Mouse (Mus musculus) CH12.LX (cell line): ENCODE data around the gene Yjefn3. TPM values are rescaled to one million over a fixed set of nuclear protein-coding genes. Genes with fewer than 3 reads are reported as not detected.

Source experiments
- DNase-seq: peaks from one replicate; pipeline ENCODE4 v3.0.0-alpha.2; 2013; ENCODE audit errors: extremely low read depth
- H3K27ac ChIP-seq: 2 replicates; pipeline ENCODE4 v1.5.1; 2012; ENCODE audit warnings: low read depth, mild to moderate bottlenecking, control low read depth, moderate library complexity; ENCODE audit not compliant: insufficient read depth
- H3K27me3 ChIP-seq: replicated peaks from 2 replicates; pipeline ENCODE3; 2012; ENCODE audit warnings: inconsistent platforms
- H3K36me3 ChIP-seq, 2 experiments: replicated peaks in 1 of 2; 2 replicates each; pipeline versions ENCODE3 to v1.6.1; 2012; ENCODE audit warnings: inconsistent platforms in 1 of 2, low read length in 1 of 2, mild to moderate bottlenecking in 1 of 2, mixed read lengths in 1 of 2, moderate library complexity in 1 of 2; ENCODE audit not compliant: control insufficient read depth in 1 of 2, insufficient read depth in 1 of 2
- H3K4me1 ChIP-seq, 2 experiments: 2 replicates each; pipeline ENCODE4 v1.6.1; 2012; ENCODE audit warnings: inconsistent platforms in 1 of 2, moderate library complexity in 1 of 2; ENCODE audit not compliant: insufficient read depth in 2 of 2, control insufficient read depth in 1 of 2
- H3K4me2 ChIP-seq: 2 replicates; pipeline ENCODE4 v1.6.1; 2012; ENCODE audit warnings: low read depth, mild to moderate bottlenecking, control low read depth; ENCODE audit not compliant: poor library complexity, insufficient read depth, severe bottlenecking
- H3K4me3 ChIP-seq, 3 experiments: fragments of 150-350 bp in 1 of 3; sonication (generic) in 1 of 3; replicated peaks in 1 of 3; 2 replicates each; pipeline versions ENCODE3 to v1.5.1; 2011 to 2012; ENCODE audit warnings: low read depth in 2 of 3, low read length in 2 of 3, mild to moderate bottlenecking in 2 of 3, moderate library complexity in 2 of 3, control low read depth in 1 of 3, improper control_type of control experiment in 1 of 3, inconsistent platforms in 1 of 3, mixed read lengths in 1 of 3; ENCODE audit not compliant: poor library complexity in 1 of 3
- H3K79me2 ChIP-seq: replicated peaks from 2 replicates; pipeline ENCODE4 v1.6.1; 2012; ENCODE audit warnings: mild to moderate bottlenecking, moderate library complexity; ENCODE audit not compliant: control insufficient read depth, poor library complexity, insufficient read depth, severe bottlenecking; ENCODE audit errors: extremely low read depth
- H3K9ac ChIP-seq: 2 replicates; pipeline ENCODE4 v1.6.1; 2012; ENCODE audit warnings: low read depth, mild to moderate bottlenecking, control low read depth, moderate library complexity; ENCODE audit not compliant: insufficient read depth
- H3K9me3 ChIP-seq: replicated peaks from 2 replicates; pipeline ENCODE3; 2012; ENCODE audit warnings: low read length, inconsistent platforms, mixed read lengths
- BHLHE40 ChIP-seq: IDR thresholded peaks from 2 replicates; pipeline ENCODE4 v1.6.1; 2011; ENCODE audit warnings: mild to moderate bottlenecking, low read depth, low read length, improper control_type of control experiment
- CHD1 ChIP-seq: IDR thresholded peaks from 2 replicates; pipeline ENCODE4 v1.6.1; 2012; ENCODE audit warnings: low read depth, low read length, improper control_type of control experiment, inconsistent platforms
- CTCF ChIP-seq, 2 experiments: IDR thresholded peaks in 1 of 2; conservative IDR thresholded peaks in 1 of 2; 2 replicates each; pipeline ENCODE4 v1.5.1; 2011 to 2012; ENCODE audit warnings: low read depth in 2 of 2, low read length in 2 of 2, improper control_type of control experiment in 1 of 2, inconsistent platforms in 1 of 2, mild to moderate bottlenecking in 1 of 2, moderate library complexity in 1 of 2
- E2F4 ChIP-seq: IDR thresholded peaks from 2 replicates; pipeline ENCODE4 v1.6.1; 2011; ENCODE audit warnings: low read depth, low read length, improper control_type of control experiment; ENCODE audit not compliant: insufficient replicate concordance
- GABPA ChIP-seq: IDR thresholded peaks from 2 replicates; pipeline ENCODE4 v1.6.1; 2012; ENCODE audit warnings: low read depth, low read length, improper control_type of control experiment, inconsistent platforms; ENCODE audit not compliant: insufficient replicate concordance
- HCFC1 ChIP-seq: IDR thresholded peaks from 2 replicates; pipeline ENCODE4 v1.6.1; 2012; ENCODE audit warnings: low read depth, mild to moderate bottlenecking, inconsistent platforms, low read length, improper control_type of control experiment
- JUN ChIP-seq: IDR thresholded peaks from 2 replicates; pipeline ENCODE4 v1.6.1; 2011; ENCODE audit warnings: low read depth, mild to moderate bottlenecking, low read length, improper control_type of control experiment, moderate library complexity; ENCODE audit not compliant: insufficient read depth
- JUND ChIP-seq: conservative IDR thresholded peaks from 2 replicates; pipeline ENCODE4 v1.6.1; 2011; ENCODE audit warnings: low read depth, low read length, improper control_type of control experiment
- KAT2A ChIP-seq: IDR thresholded peaks from 2 replicates; pipeline ENCODE4 v1.6.1; 2012; ENCODE audit warnings: low read length, improper control_type of control experiment, inconsistent platforms; ENCODE audit not compliant: insufficient replicate concordance
- MAX ChIP-seq: IDR thresholded peaks from 2 replicates; pipeline ENCODE4 v1.6.1; 2011; ENCODE audit warnings: low read length, improper control_type of control experiment
- MXI1 ChIP-seq: IDR thresholded peaks from 2 replicates; pipeline ENCODE4 v1.6.1; 2011; ENCODE audit warnings: mild to moderate bottlenecking, low read depth, low read length, improper control_type of control experiment
- MYC ChIP-seq: IDR thresholded peaks from 2 replicates; pipeline ENCODE4 v1.6.1; 2011; ENCODE audit warnings: low read depth, mild to moderate bottlenecking, improper control_type of control experiment, low read length
- NELFE ChIP-seq: IDR thresholded peaks from 2 replicates; pipeline ENCODE4 v1.6.1; 2011; ENCODE audit warnings: low read depth, low read length, improper control_type of control experiment
- PAX5 ChIP-seq: IDR thresholded peaks from 2 replicates; pipeline ENCODE4 v1.6.1; 2012; ENCODE audit warnings: low read length, inconsistent platforms, mixed read lengths
- POLR2A ChIP-seq: IDR thresholded peaks from 2 replicates; pipeline ENCODE4 v1.6.1; 2011; ENCODE audit warnings: low read depth, mild to moderate bottlenecking, improper control_type of control experiment, low read length
- SIN3A ChIP-seq: IDR thresholded peaks from 2 replicates; pipeline ENCODE4 v1.6.1; 2012; ENCODE audit warnings: low read length, improper control_type of control experiment, inconsistent platforms
- TBP ChIP-seq: conservative IDR thresholded peaks from 2 replicates; pipeline ENCODE4 v1.6.1; 2011; ENCODE audit warnings: low read depth, low read length, improper control_type of control experiment
- ZC3H11A ChIP-seq: IDR thresholded peaks from 2 replicates; pipeline ENCODE4 v1.6.1; 2012; ENCODE audit warnings: low read depth, mild to moderate bottlenecking, inconsistent platforms, low read length, improper control_type of control experiment
- ZNF384 ChIP-seq: IDR thresholded peaks from 2 replicates; pipeline ENCODE4 v1.6.1; 2012; ENCODE audit warnings: low read depth, low read length, improper control_type of control experiment, inconsistent platforms
- dilution Hi-C: fragments of 300-500 bp; cut with MboI; formaldehyde crosslinking; loops from 2 replicates; pipeline ENCODE4 v1.14.3; 2020; ENCODE audit warnings: low sequenced_read_pairs; ENCODE audit not compliant: extremely low pct_unique_long_range_greater_than_20kb, extremely low pct_ligation_motif_present
- in situ Hi-C: fragments of 300-500 bp; cut with MboI; formaldehyde crosslinking; loops from 3 replicates; pipeline ENCODE4 v1.14.3; 2019; ENCODE audit warnings: low sequenced_read_pairs, low pct_ligation_motif_present, low pct_unique_long_range_greater_than_20kb, mixed read lengths
- polyA plus RNA-seq: library from polyadenylated mRNA; unstranded; fragments of >175 nt; gene quantifications from 2 replicates; pipeline ENCODE4 v1.2.1, GENCODE M21; 2012; ENCODE audit warnings: low read depth; ENCODE audit not compliant: insufficient read length
- total RNA-seq, 2 experiments: library from RNA; depleted of rRNA; stranded (reverse); fragments of 300-350 nt in 1 of 2; fragments of >200 nt in 1 of 2; gene quantifications; 2 replicates each; pipeline ENCODE4 v1.2.3; 2012 to 2014

Yjefn3 gene
- total and polyA plus RNA-seq, 3 experiments: 3.3 to 10.5 (median 8.0) TPM

DNA sequence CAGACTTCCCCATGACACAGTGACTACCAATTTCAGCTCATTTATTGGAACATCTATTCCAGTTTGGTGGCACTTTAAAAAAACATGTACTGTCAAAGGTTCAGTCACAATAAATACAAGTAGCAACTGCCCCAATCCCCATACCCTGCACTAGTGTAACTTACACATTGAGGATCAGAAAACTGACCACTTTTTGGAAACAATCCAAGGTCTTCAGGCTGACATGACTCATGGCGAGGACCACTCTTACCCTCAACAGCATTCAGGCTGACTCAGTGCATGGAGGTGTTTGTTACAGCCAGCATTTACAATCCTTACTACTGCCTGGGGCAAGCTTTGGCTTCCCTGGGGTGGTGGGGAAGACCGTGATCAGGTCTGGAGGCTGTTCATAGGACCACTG is 4.6 kb upstream of the Yjefn3 start:
- Histone ChIP-seq H3K27ac (no peak overlapping the region), H3K4me1 (peaks cover 0 to 12% of the 10 kb centered on the region in 2 experiments; a peak in 3 of 4 replicates), H3K36me3 (peaks cover 44 to 54% of the 10 kb centered on the region in 2 experiments), H3K4me2 (no peak overlapping the region)
- no peak for DNase-seq
- in situ Hi-C loops: no loop called here
- dilution Hi-C loops: no loop called here
- no peak for TF ChIP-seq GABPA
- TF ChIP-seq BHLHE40: no peak
- TF ChIP-seq E2F4: no peak
- no peak for TF ChIP-seq CHD1
- TF ChIP-seq TBP: no peak
- TF ChIP-seq MAX: no peak
- no peak for TF ChIP-seq MYC
- TF ChIP-seq PAX5: no peak
- no peak for TF ChIP-seq ZC3H11A
- TF ChIP-seq JUN: no peak
- no peak for TF ChIP-seq HCFC1
- no peak for TF ChIP-seq MXI1
- TF ChIP-seq ZNF384: no peak
- TF ChIP-seq CTCF (conservative IDR thresholded peaks at IDR 0.05 in 1 of 2, IDR thresholded peaks at IDR 0.05 in 1 of 2; ENCODE audit: low read depth in 2 of 2, low read length in 2 of 2): no peak
- no peak for TF ChIP-seq SIN3A
- TF ChIP-seq, all 38 proteins: peak for 0
- H3K79me2 ChIP-seq: no peaks in the 10 kb centered on the region
- no peak overlapping the region for H3K9ac ChIP-seq
- H3K9me3 ChIP-seq: no peaks in the 10 kb centered on the region
- H3K27me3 ChIP-seq: no peaks in the 10 kb centered on the region
- no peak overlapping the region for H3K4me3 ChIP-seq

- Histone ChIP-seq H3K27ac (no peak overlapping the region), H3K36me3 (peaks cover 35 to 45% of the 10 kb centered on the region in 2 experiments), H3K4me3 (no peak overlapping the region), H3K79me2 (no peaks in the 10 kb centered on the region), H3K27me3 (no peaks in the 10 kb centered on the region), H3K9ac (no peak overlapping the region), H3K4me1 (peaks cover 0 to 12% of the 10 kb centered on the region in 2 experiments; a peak in 3 of 4 replicates), H3K4me2 (no peak overlapping the region), H3K9me3 (no peaks in the 10 kb centered on the region)
- dilution Hi-C loops: no loop called here
- in situ Hi-C loops: no loop called here
- no peak for DNase-seq
- TF ChIP-seq KAT2A (no peak), POLR2A (peak; percentile 11; the same call in 1 of the 2 replicates), NELFE (no peak), JUND (no peak)
- TF ChIP-seq, all 38 proteins: peak for 1
Observed at GRCm38 (mm10) chr8:69906260-69906659, 3.7 kb upstream of the Yjefn3 start.
